Comparison of ENCODE assay signal across 7 mouse cellular contexts in the genomic region with DNA sequence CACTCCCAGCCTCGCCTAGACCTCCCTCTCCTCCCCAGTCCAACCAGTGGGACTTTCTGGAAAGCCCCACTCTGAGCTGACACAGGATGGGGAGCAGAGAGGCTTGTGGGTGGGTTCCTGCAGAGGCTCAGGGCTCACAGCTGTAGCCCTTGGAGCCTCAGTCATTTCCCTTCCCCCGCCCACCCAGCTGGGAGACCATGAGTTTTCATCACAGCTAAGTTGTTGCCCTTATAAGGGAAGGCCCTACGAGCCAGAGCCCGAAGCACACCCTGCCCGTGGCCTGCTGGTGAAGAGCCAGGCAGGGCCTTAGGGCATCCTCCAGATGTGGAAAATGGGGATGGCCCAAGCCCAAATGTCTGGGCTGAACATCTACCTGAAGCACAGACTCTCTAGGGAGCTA. TPM values are rescaled to one million over a fixed set of nuclear protein-coding genes. Genes with fewer than 3 reads are reported as not detected.
DNase-seq lines count a peak whose midpoint lies in the region; ATAC-seq lines count a peak whose summit lies in the region.

No protein-coding gene starts in this region.

- peaks cover 48% of the 10 kb centered on the region for H3K4me1 ChIP-seq in brown adipose tissue, adult 24 weeks (ENCODE audit: control insufficient read depth, insufficient read depth, insufficient read length, low read length)
- H3K4me1 ChIP-seq in heart, embryonic 12.5 days (replicated peaks): peaks cover 67% of the 10 kb centered on the region
- peaks cover 100% of the 10 kb centered on the region for H3K4me1 ChIP-seq in megakaryocyte, embryonic 14.5 days

- peak; percentile 56 for ATAC-seq in heart, embryonic 12.5 days (ENCODE audit: insufficient number of reproducible peaks, low FRiP score)

- no peak overlapping the region for H3K4me3 ChIP-seq in brown adipose tissue, adult 24 weeks (ENCODE audit: insufficient read depth, low read depth, low read length)
- H3K4me3 ChIP-seq in heart, embryonic 12.5 days: no peak overlapping the region
- peak overlapping the region; percentile 85 for H3K4me3 ChIP-seq in megakaryocyte, embryonic 14.5 days (replicated peaks)

- no peaks in the 10 kb centered on the region for H3K9me3 ChIP-seq in heart, embryonic 12.5 days (replicated peaks)
- H3K9me3 ChIP-seq in megakaryocyte, embryonic 14.5 days: no peaks in the 10 kb centered on the region

- H3K36me3 ChIP-seq in heart, embryonic 12.5 days: peaks cover 11% of the 10 kb centered on the region
- H3K36me3 ChIP-seq in megakaryocyte, embryonic 14.5 days (replicated peaks; ENCODE audit: low read length): peaks cover 81% of the 10 kb centered on the region

- no peaks in the 10 kb centered on the region for H3K27me3 ChIP-seq in heart, embryonic 12.5 days (replicated peaks)
- no peaks in the 10 kb centered on the region for H3K27me3 ChIP-seq in megakaryocyte, embryonic 14.5 days (replicated peaks)

- H3K27ac ChIP-seq in brown adipose tissue, adult 24 weeks (replicated peaks; ENCODE audit: low read depth, low read length): peak overlapping the region; percentile 99
- peak overlapping the region; percentile 90 for H3K27ac ChIP-seq in heart, embryonic 12.5 days (ENCODE audit: poor library complexity, severe bottlenecking)

- no peak overlapping the region for H3K4me2 ChIP-seq in heart, embryonic 12.5 days

- 5% methylated on average over 5 of the region's 5 CpGs for WGBS in heart, embryonic 12.5 days

- peak; percentile 98 for DNase-seq in NIH3T3 (ENCODE audit: low read depth)
- DNase-seq in kidney, postnatal 14 days: peak; percentile 86
- DNase-seq in testis, postnatal 10 days (ENCODE audit: low spot score): peak; percentile 83
- DNase-seq in left cerebral cortex, adult 18-20 months (ENCODE audit: low spot score in 2 of 2): no peak

- H3K9ac ChIP-seq in heart, embryonic 12.5 days: peak overlapping the region; percentile 47

RNA-seq across cellular contexts. Expression of gene Plekho2, which starts 28.8 kb away (rescaled TPM):
- polyA plus RNA-seq in brown adipose tissue, adult 24 weeks (2012; ENCODE audit: insufficient read depth, insufficient read length, missing spikeins): 6.2 and 7.5 TPM in 2 replicates
- polyA plus RNA-seq in heart, embryonic 12.5 days (2016; fragmentation: Nextera tagmentation; extraction: Ambion mirVana): 14.0 and 14.9 TPM in 2 replicates
- polyA plus RNA-seq in megakaryocyte, embryonic 14.5 days (2012; ENCODE audit: insufficient read depth, low replicate concordance): 198 and 329 TPM in 2 replicates
- 10 to 100 TPM; 11.6 to 18.2 TPM for total RNA-seq in left cerebral cortex, adult 18-20 months (2021)

RNA-seq across cellular contexts. Expression of gene Ankdd1a, which starts 31.0 kb away (rescaled TPM):
- not detected in 2 replicates for polyA plus RNA-seq in brown adipose tissue, adult 24 weeks (2012; ENCODE audit: insufficient read depth, insufficient read length, missing spikeins)
- not detected in 2 replicates for polyA plus RNA-seq in heart, embryonic 12.5 days (2016; fragmentation: Nextera tagmentation; extraction: Ambion mirVana)
- polyA plus RNA-seq in megakaryocyte, embryonic 14.5 days (2012; ENCODE audit: insufficient read depth, low replicate concordance): 2.0 TPM in 1 of 2 replicates, not detected in the other
- 1 to 10 TPM; 2.3 to 3.7 TPM for total RNA-seq in left cerebral cortex, adult 18-20 months (2021)

RNA-seq across cellular contexts. Expression of gene Pif1, which starts 35.9 kb away (rescaled TPM):
- polyA plus RNA-seq in brown adipose tissue, adult 24 weeks (2012; ENCODE audit: insufficient read depth, insufficient read length, missing spikeins): not detected in 2 replicates
- 12.4 and 14.4 TPM in 2 replicates for polyA plus RNA-seq in heart, embryonic 12.5 days (2016; fragmentation: Nextera tagmentation; extraction: Ambion mirVana)
- 3.9 and 6.9 TPM in 2 replicates for polyA plus RNA-seq in megakaryocyte, embryonic 14.5 days (2012; ENCODE audit: insufficient read depth, low replicate concordance)
- under 1 TPM; 0.45 to 0.46 TPM for total RNA-seq in left cerebral cortex, adult 18-20 months (2021)

Comparison
In these comparisons a context has a peak if more than half of its experiments do, and no peak if none do; other contexts are left out.
1. DNase-seq: peak in NIH3T3 (single experiment), kidney, postnatal 14 days (single experiment) and testis, postnatal 10 days (single experiment); none in left cerebral cortex, adult 18-20 months (0 of 2).
2. RNA of gene Plekho2, which starts 28.8 kb away (polyA plus RNA-seq): 198 to 329 TPM in megakaryocyte, embryonic 14.5 days; 14.0 to 14.9 TPM in heart, embryonic 12.5 days and 6.2 to 7.5 TPM in brown adipose tissue, adult 24 weeks; every median in the first group is over 10 times any median in the second.